Mouse (Mus musculus) mature B cell (primary cell): ENCODE data around the gene Spin1.

Experiments used
- in situ Hi-C: fragments of 300-500 bp; cut with MboI; formaldehyde crosslinking; loops from 2 replicates; pipeline ENCODE4 v1.14.3; 2019

The Spin1 gene

DNA sequence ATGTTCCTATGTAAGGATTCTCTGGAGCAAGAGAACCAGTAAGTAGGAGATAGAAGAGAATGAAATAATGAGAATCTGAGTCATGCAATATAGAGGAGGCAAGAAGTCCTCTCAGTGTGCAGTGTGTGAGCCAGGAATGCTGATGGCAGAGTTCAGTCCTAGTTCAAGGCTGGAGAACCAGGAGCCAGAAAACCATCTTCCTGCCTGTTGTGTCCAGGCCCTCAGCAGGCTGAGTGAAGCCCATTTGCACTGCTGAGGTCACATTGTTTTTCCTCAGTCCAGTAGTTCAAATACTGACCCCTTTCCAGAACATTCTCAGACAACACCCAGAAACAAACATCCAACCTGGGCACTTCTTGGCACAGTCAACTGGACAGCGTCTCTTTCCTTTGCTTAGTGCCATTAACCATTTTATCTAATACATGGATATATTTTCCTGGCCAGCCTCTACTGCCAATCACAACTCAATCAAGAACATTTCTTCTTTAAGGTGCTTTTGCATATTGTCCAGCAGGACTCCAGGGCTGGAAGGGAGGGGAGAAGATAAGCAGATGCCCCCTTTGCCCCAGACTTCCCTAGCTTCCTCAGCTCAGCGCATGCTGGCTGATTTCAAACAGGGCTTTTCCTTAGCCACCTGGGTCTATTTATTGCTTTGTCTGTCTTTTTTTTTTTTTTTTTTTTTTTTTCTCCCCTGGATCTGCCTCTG, 36.5 kb downstream of the Spin1 start:
- in situ Hi-C loops, result no loop called here

DNA sequence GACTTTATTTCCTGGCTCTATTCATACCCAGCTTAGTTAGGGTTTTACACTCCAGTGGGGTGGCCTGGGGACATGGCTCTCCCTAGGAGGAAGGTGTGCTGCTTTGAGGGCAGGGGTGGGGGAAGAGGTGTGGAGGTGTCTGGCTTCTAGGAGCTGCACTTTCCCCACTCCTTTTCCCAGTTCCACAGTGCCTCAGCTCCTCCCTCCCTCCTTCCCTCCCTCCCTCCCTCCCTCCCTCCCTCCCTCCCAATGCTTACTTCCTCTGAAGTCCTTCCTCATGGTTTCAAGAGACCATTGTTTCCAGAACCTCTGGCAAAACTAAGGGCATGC, 37.0 kb downstream of the Spin1 start:
- in situ Hi-C loops, result no loop called here

DNA sequence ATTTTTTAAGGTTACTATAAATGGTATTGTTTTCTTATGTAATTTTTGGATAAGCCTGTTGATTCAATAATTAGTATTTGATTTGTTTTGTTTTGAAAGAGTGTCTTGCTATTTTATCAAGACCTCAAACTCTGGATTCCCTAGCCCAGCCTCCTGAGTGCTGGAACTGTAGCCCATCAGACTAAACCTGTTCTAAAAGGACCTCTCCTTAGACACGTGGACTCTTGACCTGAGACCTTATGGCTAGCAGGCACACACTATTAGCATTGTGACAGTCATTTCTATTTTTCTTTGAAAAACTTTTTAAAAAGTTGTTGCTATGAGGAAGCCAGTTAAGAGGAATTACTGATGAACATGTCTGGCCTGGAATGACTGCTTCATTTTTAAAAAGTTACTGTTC, 46.4 kb downstream of the Spin1 start:
- in situ Hi-C loops, result no loop called here

DNA sequence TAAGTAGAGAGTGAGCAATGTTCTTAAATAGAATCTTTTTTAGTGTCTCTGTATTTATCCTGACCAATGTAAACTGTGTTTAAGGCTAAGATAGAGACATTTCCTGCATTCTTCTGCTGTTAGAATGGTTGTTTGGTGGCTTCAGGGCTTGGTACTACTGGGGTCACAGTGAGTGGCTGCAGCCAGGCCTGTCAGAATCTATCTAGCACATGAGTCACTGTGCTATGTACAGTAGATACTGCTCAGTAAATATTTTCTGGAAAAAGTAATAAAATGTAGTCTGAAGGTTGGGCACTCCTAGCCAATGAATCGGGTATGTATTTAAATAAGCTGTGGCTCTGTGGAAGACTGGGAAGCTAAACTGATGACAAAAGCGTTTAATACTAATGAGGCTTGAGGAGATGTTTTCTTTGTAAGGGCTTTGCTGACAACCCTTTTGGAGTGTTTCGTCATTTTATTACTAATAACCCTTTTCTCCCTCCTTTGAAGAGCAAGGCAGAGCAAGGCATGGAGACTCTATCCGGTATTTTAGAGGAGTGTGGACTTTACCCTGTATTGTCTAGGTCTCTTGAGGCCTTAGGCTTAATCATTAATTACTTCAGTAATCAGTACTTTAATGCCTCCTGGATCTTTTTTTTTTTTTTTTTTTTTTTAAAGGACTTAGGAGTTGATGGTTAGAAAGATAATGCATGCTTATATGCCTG, 52.4 kb downstream of the Spin1 start:
- in situ Hi-C loops, result no loop called here

DNA sequence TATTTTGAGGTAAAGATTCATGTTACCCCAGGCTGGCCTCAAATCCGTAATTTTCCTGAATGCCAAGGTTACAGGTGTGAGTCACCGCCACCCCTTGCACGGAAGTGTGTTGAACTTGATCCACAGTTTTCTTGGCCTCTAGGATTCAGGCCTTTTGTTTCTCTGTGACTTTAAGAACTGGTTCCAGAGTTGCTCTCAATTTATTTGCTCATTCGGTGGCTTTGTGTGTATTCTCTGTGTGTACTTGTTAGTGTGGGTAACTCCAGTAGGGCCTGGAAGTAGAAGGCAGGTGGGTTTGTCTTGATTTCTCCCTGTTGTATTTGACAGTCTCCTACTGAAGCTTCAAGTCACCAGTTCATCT, 53.0 kb downstream of the Spin1 start:
- in situ Hi-C loops, result no loop called here

DNA sequence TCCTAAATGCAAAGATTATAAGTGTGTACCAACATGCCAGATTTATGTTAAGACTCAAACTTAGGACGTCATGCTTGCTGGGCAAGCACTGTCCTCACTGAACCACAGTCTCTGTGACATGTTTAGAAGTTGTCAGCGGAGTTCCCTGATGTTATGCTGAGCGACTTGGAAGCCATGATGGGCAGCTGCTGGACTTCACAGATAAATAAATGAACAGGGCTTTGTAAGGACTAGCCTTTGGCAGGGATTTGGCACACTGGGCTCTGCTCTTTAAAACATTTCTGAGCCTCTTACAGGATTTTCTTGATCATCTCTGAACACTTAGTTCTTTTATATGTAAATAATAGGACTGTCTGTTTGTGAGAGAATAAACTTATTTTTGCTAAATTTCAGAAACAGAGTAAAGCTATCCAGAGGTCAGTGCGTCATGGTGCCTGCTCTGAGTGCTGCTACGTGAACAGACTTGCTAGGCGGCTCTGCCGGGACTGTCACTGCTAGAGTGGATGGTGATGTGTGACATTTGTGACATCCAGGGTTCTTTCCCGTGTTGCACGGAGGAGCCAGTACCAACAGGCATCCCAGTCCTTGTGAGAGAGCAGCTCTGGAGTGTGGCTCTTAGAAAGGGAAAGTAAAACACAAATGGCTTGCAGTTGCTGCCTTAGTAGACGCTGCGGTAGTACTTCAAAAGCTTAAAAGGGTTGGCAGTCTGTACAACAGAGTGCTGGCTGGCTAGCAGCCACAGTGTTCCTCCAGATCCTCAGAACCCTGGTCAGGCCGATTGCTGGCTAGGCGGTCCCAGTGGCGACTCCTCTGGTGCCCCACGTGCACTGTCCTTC, 54.7 kb downstream of the Spin1 start:
- in situ Hi-C loops, result no loop called here

DNA sequence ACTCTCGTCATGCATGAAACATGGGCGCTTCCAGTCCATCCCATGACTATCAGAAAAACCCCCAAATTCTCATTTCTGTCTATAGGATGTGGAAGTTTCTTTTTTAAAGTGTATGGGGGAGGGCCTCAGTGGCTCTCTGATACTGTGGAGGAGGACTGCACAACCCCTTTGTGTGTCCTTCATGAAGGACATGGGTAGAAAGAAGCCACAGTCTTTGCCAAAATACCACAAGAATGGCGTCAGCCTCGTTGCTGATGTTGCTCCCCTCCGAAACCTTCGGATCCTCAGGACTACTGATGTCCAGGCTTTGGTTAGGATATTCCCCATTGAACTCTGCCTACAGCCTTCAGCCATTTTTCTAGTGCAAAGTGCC, 55.3 kb downstream of the Spin1 start:
- in situ Hi-C loops, result no loop called here

DNA sequence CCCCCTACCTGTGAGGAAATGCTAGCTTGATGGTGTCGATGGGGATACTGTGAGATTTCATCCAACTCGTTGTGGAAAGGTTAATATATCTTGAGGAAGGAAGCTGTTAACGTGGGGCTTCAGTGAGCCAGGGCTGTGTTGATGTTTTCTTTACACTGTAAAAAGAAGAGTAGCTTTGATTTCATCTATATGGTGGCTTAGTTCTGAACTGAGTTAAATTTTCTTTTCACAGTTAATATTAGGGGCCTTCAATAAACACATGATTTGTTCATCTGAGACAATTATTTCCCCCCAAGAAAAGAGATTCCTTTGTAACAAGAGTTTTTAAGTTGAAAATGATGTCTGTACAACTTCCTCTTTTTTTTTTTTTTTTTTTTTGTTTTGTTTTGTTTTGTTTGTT, 56.6 kb downstream of the Spin1 start:
- in situ Hi-C loops, result no loop called here

DNA sequence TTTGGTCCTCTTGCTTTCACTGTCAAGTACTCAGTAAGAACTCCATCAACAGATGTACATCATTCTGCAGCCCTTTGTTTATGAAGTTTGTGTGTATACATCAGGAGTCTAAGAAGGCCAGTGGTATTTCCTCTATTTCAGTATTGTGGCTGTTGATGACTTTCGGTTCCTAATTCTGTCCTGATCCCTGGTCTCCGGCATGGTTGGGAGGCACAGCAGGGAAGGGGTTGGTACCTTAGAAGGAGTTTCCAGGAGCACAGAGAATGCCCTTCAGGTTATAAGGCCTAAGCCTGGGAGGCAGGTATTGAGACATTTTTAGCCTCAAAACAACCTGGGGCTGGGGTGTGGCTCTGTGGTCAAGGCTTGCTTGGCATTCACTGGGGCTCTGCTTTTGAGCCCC, 61.0 kb downstream of the Spin1 start:
- in situ Hi-C loops, result no loop called here

DNA sequence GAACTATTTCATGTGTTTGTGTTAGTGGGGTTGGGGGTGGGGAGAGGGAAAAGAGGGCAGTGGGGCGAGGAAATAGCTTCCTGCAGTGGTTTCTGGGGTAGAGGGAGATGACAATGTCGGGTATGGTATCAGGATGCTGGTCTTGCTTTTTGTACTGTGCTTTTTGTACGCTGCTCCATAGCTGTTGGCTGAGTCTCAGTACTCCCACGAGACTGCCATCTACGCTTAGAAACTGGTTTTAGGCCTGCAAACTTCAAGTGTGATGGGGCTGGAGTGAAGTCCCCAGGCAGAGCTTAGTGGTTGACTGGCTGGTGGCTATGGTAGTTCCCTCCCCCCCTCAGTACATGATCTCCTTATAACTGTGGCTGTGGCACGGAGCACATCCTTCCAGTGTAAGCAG, 61.6 kb downstream of the Spin1 start:
- in situ Hi-C loops, result no loop called here

DNA sequence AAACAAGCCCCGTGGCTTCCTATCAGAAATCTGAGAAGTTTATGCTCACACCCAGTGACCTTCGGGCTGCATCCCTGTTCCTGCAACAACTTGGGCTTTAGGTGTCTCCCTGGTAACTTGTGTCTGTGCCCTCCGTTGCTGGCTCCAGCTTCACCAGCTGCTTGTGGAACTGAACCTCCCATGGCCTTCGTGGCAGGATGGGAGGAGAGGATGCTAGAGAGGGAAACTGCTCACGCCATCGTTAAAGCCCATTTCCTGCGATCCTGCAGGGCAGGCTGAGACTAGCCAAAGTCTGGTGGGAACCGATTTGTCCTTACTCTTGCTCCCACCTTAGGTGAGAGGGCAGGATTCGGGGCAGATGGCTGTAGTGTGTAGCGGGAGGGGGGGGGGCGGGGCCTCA, 66.0 kb downstream of the Spin1 start:
- in situ Hi-C loops, result no loop called here

DNA sequence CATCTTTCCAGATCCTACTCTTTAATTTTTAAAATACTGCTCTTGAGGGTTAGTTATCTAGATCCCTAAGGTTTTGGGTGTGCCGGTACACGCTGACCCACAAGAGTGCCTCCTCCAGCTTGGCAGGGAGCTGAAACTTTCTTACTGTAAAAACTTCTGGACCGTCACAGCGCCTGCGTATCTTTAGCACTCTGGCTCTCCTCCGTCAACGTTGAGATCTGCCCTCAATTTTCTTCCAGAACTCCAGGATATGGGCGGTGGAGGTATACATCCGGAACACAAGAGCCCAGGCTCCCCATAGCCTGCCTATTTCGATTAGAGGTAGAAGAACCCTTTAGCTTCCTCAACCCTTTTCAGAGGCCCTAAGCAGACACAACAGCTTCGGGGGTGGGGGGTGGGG, 69.5 kb downstream of the Spin1 start:
- in situ Hi-C loops, result no loop called here

DNA sequence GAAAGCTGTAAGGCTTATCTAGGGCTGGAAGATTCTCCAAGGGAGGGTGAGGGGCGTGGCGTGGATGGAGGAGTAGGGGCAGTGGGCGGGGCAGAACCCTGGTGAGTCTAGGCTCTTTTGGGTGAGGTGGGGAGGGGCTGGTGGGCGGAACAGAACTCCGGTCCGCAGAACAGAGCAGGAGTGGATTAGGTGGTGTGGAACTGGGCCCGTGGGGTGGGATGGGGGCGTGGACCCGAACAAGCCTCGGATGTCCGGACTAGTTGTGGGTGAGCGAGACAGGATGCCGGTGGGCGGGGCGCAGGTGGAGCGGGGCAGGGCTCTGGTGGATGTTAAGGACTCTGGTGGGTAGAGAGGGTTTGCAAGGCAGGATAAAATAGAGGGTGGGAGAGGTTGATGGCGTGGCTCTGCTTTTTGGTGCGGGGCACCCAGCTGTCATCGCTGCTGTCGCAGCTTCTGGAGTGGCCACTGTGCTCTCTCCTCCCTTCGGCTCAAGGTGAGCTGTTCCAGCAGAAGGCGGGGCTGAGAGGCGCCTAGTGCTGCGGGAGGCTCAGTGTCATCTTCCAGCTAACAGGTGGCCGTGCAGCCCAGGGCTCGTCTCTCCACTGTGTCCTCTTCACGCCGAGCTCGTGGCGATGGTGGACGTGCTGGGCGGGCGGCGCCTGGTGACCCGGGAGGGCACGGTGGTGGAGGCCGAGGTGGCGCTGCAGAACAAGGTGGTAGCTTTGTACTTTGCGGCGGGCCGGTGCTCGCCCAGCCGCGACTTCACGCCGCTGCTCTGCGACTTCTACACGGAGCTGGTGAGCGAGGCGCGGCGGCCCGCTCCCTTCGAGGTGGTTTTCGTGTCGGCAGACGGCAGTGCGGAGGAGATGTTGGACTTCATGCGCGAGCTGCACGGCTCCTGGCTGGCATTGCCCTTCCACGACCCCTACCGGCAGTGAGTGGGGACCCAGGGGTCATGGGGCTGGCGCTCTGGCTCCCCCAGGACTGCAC, 70.3 kb downstream of the Spin1 start, which contains the start of gene Nxnl2:
Gene Nxnl2 (plus strand): TSS at position 332 of the 990 bp plus-strand sequence.
- in situ Hi-C loops, result no loop called here

DNA sequence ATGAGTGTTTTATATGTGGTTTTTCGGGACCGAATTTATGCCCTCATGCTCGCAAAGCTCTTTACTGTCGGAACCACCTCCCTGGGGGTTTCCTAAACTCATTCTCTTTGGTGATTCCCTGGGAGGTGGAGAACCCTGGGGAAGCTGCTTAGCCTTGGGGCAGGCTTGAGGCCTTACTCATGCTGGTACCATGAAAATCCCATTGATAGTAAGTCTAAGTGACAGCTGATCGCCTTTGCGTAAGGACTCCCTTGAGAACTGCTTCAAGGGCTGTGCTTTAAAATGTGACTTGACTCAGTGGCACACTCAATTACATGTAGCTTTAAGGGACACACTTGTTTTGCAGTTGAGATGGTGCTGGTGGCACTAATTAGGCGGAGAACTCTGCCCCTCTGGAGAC, 71.9 kb downstream of the Spin1 start:
- in situ Hi-C loops, result no loop called here

DNA sequence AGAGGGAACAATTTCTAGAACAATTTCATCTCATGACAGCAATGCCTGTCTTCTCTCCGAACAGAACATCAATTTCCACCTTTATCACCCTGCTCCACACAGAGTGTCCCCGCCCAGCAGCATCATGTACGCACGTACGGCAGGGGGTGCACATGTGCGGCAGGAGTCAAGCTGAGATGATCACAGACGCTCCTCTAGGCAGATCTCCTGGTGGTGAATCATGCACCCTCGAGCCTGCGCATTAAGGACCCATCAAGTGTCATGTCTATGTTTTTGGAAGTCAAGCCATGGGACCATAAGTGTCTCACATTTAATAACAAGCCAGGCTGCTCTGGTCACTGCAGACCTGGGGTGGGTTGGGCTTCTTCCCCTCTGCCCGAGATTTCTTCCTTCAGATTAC, 78.3 kb downstream of the Spin1 start:
- in situ Hi-C loops, result loop anchor here (25.0 kb wide), 1 partner anchor 233 kb away; the partner anchor contains the start of gene S1pr3

DNA sequence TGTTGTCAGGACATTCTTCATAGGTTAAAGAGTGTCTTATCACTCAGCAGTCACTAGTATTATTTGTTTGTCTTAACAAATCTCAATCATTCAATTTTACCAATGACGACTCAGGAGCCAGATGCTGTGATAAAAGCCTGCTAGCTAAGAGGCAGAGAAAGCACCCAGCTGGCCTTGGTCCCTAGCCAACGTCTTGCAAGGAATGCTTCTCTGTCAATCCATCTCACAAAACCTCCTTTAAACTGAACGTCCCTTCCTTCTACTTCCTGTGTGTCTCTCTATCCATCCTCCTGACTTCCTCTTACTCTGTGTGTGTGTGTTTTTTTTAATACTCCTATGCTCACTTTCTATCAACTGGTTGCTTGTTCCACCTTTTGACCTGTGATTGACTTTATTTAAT, 78.7 kb downstream of the Spin1 start:
- in situ Hi-C loops, result loop anchor here (25.0 kb wide), 1 partner anchor 233 kb away; the partner anchor contains the start of gene S1pr3

DNA sequence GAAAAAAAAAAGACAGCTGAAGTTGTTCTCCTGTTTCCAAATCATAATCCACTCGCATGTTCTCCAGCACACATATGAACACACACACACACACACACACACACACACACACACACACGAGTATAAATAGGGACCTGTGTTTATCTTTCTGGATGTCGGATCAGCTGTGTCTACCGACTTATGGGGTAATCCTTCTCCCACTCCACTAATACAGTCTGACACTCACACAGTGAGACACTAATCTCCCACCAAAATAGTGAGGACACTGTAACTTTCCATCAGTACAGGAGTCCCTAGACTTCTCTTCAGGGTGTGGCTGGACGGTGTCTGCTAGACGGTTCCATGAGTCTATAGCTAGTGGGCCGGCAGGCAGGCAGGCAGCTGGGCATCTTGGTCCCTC, 81.6 kb downstream of the Spin1 start:
- in situ Hi-C loops, result loop anchor here (25.0 kb wide), 1 partner anchor 230 kb away; the partner anchor contains the start of gene S1pr3

DNA sequence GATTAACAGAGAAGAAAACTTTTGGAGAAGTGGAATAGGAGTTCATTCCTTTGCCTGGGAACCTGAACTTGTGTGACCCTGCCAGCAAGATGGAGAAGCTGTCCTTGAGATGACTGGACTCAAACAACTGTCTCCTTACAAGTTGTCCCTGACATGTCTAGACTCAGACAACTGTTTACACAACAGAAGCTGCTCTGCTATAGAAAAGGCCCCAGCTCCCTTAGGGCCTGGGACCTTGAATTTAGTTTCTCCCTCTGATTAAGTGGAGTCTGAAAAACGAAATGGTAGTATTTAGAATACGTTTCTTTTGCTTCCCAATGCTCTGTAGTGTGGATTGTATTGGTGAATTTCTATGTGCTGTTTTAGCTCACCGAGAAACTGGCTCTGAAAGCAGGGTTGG, 84.2 kb downstream of the Spin1 start:
- in situ Hi-C loops, result loop anchor here (25.0 kb wide), 1 partner anchor 227 kb away; the partner anchor contains the start of gene S1pr3

DNA sequence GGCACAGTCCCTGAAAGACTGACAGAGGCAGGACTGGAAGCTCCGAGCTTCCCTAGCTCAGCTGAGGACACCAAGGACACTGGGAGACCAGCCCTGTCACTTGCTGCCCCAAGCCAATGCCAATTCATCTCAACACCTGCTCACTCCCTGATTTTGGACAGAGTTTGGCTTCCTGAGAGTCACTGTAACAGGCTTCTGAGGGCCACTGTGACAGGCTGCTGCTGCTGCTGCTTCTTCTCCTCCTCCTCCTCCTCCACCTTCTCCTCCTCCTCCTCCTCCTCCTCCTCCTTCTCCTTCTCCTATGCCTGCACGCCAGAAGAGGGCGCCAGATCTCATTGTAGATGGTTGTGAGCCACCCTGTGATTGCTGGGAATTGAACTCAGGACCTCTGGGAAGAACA, 89.7 kb downstream of the Spin1 start:
- in situ Hi-C loops, result loop anchor here (25.0 kb wide), 1 partner anchor 222 kb away; the partner anchor contains the start of gene S1pr3

DNA sequence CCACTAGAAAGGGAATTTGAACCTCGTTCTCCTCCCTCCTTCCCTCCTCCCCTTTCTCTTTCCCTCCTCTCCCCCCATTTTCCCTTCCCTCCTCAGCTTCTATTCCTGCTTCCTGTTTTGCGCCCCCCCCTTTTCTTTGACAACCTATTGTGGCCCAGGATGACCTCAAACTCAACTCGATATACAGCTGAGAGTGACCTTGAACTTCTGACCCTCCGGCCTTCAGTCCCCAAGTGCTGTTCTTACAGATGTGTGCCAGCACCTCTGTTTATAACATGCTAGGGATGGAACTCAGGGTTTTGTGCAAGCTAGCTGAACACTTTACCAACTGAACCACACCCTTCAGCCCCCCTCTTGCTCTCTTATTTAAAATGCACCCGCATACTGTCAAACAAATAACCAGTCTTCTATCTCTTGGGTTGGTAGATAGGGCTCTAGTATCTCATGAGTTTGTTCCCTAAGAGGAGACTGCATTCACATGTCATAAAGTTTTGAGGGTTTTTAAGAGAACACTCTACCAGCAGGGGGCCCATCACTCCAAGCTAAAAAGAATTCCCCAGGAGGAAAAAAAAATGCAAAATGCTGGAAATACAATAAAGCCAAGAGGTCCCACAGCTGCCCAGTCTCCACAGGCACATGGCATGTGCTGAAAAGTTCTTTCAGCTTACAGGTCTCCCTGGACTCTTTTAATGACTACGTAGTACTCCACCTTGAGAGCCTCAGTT, 90.9 kb downstream of the Spin1 start:
- in situ Hi-C loops, result loop anchor here (25.0 kb wide), 1 partner anchor 221 kb away; the partner anchor contains the start of gene S1pr3

DNA sequence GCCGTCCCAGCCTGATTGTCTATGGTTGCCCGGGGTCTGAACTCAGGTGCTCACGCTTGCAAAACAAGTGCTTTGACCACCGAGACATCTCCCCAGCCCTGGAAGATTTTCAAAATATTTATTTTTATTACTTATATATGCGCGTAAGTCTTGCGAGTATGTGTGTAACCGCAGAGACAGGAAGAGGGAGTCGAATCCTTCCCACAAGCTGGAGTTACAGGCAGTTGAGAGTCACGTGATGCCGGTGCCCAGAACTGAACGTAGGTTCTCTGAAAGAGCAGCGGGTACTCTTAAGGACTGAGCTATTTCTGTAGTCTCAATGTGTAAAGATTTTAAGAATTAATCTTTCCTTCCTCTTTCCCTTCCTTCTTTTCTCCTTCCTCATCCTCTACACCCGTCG, 93.2 kb downstream of the Spin1 start:
- in situ Hi-C loops, result loop anchor here (25.0 kb wide), 1 partner anchor 218 kb away; the partner anchor contains the start of gene S1pr3
